Mouse (Mus musculus) retina, adult 2 months (tissue): ENCODE results near the gene Arf4.
A peak's percentile ranks its signal among the peaks of the same experiment; 100 is the strongest.

ENCODE experiments used
- DNase-seq: peaks from one replicate; pipeline ENCODE4 v3.0.0-alpha.2; 2012; ENCODE audit warnings: low read depth, low spot score

Arf4 gene

DNA sequence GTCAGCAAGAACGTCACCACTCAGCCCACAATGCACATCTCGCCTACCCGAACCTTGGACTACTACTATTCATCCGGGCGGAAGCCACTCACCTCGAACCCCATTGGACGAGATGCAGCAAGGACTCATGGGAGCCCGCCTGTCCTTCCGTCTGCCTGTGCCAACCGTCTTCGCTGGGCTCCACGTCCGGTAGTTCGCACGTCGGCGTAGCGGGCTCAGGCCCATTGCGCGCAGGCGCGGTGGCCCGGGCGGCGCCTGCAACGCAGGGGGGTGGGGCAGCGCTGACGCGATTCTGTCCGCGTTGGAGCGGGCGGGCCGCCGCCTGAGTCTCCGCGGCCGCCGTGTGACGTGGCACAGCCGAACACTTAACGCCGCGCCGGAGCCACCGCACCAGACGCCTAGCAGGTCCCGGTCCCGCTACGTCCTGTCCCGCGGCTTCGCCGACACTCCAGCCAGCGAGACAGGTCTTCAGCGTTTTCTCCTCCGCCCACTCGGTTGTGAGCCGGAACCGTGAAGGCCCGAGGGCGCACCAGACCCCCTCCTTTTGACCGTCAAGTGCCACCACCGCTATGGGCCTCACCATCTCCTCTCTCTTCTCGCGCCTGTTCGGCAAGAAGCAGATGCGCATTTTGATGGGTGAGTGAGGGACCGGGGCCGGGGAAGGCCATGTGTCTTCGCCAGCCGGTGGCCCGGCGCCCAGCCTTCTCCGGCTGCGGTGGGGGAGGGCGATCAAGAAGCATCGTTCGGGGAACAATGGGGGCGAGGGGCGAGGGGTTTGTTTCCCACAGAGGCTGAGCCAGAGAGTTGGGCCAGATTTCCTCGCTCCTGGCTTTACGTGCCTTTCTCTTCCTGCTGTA lies at the start of gene Arf4:
Gene Arf4 (plus strand): TSS at position 224 of the 857 bp plus-strand sequence.
- peak; percentile 94 for DNase-seq

- DNase-seq: no peak
Measured at GRCm38 (mm10) chr14:26591353-26591752, 46.5 kb upstream of the Arf4 start.

DNA sequence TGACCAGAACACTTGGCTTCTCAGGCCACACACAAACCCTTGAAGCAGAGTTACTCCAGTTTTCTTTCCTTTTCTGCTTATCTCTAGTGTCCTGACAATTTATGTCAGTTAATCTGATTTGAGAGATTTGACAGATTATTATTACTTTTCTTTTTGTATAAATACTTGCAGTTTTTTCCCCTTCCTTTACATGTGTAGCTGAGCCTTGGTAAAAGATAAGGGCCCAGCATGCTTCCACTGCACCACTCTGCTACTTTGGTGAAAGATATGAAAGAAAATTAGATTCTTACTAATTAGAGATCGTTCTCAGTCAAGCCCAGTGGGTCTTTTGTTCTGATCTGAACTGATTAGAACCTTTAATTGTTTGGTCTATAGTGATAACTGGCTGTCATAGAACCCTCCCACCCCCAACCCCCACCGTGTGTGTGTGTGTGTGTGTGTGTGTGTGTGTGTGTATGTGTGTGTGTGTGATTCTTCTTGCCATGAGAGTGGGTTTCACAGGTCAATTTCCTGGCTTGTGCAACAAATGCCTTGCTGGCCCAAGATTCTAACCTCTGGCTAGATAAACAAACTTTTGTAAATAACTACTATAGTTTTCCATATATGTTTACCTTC lies 44.5 kb upstream of the Arf4 start:
- DNase-seq: no peak

DNA sequence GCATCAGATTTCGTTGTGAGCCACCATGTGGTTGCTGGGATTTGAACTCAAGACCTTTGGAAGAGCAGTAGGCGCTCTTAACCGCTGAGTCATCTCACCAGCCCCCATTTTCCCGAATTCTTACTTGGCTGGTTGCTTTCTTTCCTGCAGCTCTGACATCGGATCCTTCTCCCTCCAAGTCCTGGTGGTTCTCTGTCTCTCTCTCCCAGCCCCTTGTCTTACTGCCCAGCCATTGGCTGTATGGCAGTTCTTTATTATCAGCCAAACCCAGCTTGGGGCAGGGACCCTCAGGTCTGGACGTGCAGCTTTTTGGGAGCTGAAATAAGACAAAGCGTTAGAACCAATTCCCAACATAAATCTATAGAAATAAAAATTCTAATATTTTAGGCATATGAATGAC lies 42.7 kb upstream of the Arf4 start:
- no peak for DNase-seq

GRCm38 (mm10) chr14:26595695-26596365 lies 42.0 kb upstream of the Arf4 start:
- no peak for DNase-seq

- no peak for DNase-seq
Measured at GRCm38 (mm10) chr14:26605354-26605753, 32.5 kb upstream of the Arf4 start.

GRCm38 (mm10) chr14:26609674-26610073 lies 28.2 kb upstream of the Arf4 start:
- no peak for DNase-seq

- DNase-seq: no peak
Measured at GRCm38 (mm10) chr14:26610689-26611088, 27.2 kb upstream of the Arf4 start.

DNA sequence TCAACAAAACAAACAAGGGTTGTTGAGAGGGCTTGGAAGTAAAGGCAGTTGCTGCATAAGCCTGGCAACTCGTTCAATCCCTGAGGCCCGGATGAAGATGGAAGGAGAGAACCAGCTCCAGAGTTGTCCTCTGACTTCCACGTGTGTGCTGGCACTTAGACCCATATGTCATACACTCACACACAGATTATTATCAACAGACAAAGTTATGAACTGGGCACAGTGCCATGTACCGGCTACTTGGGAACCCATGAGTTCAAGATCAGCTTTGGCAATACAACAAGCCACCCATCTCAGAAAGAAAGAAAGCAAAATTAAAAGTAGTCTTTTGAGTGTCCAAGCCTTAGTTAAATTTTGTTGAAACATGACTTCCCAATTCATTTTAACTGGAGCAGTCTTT lies 12.6 kb upstream of the Arf4 start:
- no peak for DNase-seq

DNA sequence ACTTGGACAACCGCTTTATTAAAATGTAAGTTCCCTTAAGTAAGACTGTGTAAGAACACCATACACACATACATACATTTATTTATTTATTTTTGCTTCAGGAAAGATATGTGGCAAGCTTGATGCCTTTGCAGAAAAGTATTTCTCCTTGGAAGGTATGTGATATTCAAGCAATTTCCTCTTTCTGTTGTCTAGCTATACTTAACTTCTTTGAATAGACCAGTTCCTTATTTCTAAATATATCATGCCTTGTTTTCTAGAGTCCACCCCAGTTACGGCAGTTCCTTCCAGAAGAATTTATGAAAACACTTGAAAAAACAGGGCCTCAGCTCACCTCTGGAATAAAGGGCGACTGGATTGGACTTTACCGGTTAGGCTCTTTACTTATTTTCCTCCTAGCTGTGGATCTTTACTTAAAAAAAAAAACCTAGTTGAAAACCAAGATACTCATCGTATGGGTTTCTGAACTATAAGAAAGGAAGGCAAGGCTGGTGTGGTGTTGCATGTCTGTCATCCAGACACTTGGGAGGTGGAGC lies 11.2 kb upstream of the Arf4 start:
- DNase-seq: no peak

DNA sequence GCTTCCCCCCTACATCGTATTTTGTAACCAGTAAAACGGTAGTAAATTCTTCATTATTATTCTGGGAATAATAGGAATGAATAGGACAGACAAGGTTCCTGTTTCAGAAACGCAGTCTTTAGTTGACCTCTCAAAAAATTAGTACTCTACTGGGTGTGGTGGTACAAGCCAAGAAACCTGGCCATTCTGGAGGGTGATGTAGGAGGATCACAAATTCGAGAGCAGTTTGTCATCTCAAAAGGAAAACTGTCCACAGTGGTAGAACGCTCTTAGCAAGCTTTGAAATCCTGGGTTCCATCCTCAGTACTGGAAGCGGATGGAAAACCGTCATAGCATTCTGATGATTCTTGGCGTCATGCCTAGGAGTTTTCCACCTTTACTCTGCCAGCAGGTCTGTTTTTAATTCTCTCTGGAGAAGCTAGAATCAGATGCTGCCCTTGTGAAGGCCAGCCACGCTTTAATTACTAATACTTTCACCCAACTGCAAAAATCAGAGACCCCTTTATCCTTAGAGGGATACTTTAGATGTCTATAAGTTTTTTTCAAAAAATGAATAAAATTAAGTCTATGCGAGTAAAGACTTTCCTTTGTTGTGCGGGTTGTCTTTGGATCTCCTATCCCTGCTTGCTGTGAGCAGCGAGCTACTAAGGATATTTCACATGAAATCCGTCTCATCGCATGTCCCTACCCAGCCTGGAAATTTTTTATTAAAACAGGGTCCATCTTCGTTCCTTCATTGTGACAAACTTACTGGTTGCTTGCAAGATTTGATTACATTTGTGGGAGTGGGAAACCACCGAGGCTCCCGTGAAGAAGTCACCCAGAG lies 636 bp upstream of the Arf4 start:
- DNase-seq: no peak

GRCm38 (mm10) chr14:26638708-26639084 lies 822 bp downstream of the Arf4 start:
- no peak for DNase-seq

- no peak for DNase-seq
Measured at GRCm38 (mm10) chr14:26639251-26639650, 1.4 kb downstream of the Arf4 start.

DNA sequence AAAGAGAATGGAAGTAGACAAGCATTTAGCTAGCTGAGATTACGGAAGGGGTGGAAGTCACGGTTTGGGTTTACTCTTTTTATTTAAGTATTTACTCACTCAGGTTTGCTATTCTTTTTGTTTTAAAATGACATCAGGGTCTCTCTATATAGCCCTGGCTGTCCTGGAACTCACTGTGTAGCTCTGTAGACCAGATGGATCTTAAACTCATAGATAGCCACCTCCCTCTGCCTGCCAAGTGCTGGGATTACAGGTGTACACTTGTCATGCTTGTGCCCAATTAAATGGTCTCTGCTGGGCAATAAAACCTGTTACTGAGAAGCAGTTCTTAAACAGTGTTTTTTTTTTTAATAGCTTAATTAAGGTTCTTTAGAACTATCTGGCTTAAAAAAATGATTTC lies 2.1 kb downstream of the Arf4 start:
- no peak for DNase-seq

- DNase-seq: no peak
Measured at GRCm38 (mm10) chr14:26643006-26643624, 5.2 kb downstream of the Arf4 start.

GRCm38 (mm10) chr14:26645989-26646650 lies 8.2 kb downstream of the Arf4 start:
- DNase-seq: no peak

- DNase-seq: no peak
Measured at GRCm38 (mm10) chr14:26647811-26648210, 9.9 kb downstream of the Arf4 start.

DNA sequence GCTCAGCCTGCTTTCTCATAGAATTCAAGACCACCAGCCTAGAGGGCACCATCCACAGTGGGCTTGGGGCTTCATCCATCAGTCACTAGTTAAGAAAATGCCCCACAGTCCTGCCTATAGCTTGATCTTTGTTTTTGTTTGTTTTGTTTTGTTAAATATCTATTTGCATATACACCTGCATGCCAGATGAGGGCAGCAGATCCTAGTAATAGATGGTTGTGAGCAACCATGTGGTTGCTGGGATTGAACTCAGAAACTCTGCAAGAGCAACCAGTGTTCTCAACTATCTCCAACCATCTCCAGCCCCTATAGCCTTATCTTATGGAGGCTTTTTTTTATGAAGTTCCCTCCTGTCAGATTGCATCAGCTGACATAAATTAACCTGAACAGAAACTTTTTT lies 14.0 kb downstream of the Arf4 start:
- no peak for DNase-seq

DNA sequence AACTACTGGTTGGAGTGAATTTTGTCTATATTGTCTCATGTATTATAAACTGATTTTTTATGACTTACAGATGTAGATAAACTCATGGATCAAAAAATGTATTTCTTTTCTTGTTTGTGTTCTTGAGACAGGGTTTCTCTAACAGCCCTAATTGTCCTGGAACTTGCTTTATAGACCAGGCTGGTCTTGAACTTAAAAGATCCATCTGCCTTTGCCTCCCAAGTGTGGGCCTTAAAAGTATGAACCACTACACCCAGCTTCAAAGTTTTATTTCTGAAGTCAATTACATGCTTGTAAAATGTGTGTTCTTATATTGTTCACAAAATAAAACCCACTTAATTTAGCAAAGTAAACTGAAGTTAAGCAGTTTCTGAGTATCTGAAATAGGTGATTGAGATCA lies 20.3 kb downstream of the Arf4 start:
- no peak for DNase-seq

DNA sequence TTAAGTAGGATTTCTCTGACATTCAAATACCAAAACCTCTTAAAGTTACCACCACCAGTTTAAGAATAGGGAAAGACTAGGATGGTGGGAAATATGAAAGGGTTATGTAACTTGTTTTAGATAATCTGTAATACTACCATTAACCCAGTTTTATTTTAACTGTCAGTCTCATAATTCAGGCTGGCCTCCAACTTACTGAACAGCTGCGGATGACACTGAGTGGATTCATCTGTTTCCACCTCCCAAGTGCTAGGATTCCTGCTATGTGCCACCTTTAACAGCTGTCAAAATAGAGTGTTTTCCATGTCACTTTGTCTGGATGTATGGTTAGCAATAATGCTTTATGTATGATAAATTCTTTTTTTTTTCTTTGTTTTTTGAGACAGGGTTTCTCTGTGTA lies 22.4 kb downstream of the Arf4 start:
- DNase-seq: no peak

GRCm38 (mm10) chr14:26662016-26662415 lies 24.1 kb downstream of the Arf4 start:
- DNase-seq: no peak
